Comparison of ENCODE assay signal across 26 mouse cellular contexts in the genomic region with DNA sequence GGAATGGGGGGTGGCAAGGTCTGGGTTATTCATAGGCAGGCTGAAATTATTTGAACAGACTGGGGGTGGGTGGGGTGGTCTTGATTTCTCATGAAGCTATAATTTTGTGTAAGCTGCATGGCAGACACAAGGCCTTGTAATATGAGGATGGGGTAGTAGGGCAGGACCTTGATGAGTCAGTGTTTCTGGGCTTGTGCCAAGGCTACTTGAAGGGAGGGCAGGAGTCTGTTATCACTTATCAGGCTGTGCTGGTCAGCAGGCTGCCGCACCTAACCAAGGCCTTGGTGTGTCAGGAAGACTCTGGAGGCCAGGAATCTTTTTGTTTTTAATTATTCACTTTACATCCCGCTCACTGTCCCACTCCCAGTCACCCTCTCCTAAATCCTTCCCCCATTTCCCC. TPM values are rescaled to one million over a fixed set of nuclear protein-coding genes. Genes with fewer than 3 reads are reported as not detected.
DNase-seq lines count a peak whose midpoint lies in the region; ATAC-seq lines count a peak whose summit lies in the region.
"Had no signal": no experiment of that assay in that cellular context is flagged by ENCODE, and none has a peak within 500 bp of the region (broad histone marks: within the 10 kb centered on the region; RNA-seq: fewer than 3 reads in every experiment).

No protein-coding gene starts in this region.

- no peaks in the 10 kb centered on the region for H3K27me3 ChIP-seq in kidney, embryonic 15.5 days
- H3K27me3 ChIP-seq: embryonic facial prominence, embryonic 15.5 days; forebrain, embryonic 15.5 days; heart, embryonic 12.5 days; hindbrain, embryonic 12.5 days had no signal

- ATAC-seq in kidney, embryonic 15.5 days (replicated peaks; ENCODE audit: low FRiP score): no peak
- ATAC-seq: forebrain, embryonic 15.5 days; hindbrain, embryonic 16.5 days; inflammation-experienced regulatory T-cells, adult 6 months; intestine, postnatal 0 days had no signal

- H3K9ac ChIP-seq in kidney, embryonic 15.5 days: no peak overlapping the region
- H3K9ac ChIP-seq: embryonic facial prominence, embryonic 15.5 days; forebrain, embryonic 15.5 days; heart, embryonic 12.5 days; hindbrain, embryonic 12.5 days had no signal

- no peaks in the 10 kb centered on the region for H3K4me1 ChIP-seq in kidney, embryonic 15.5 days
- H3K4me1 ChIP-seq: embryonic facial prominence, embryonic 15.5 days; forebrain, embryonic 10.5 days; forebrain, embryonic 15.5 days; hindbrain, embryonic 12.5 days had no signal

- H3K27ac ChIP-seq in kidney, embryonic 15.5 days: no peak overlapping the region
- H3K27ac ChIP-seq: embryonic facial prominence, embryonic 15.5 days; forebrain, embryonic 10.5 days; forebrain, embryonic 15.5 days; hindbrain, embryonic 12.5 days had no signal

- no peak overlapping the region for H3K4me2 ChIP-seq in kidney, embryonic 15.5 days
- H3K4me2 ChIP-seq: embryonic facial prominence, embryonic 15.5 days; forebrain, embryonic 15.5 days; heart, embryonic 12.5 days; hindbrain, embryonic 12.5 days had no signal

- no peaks in the 10 kb centered on the region for H3K36me3 ChIP-seq in kidney, embryonic 15.5 days
- H3K36me3 ChIP-seq: embryonic facial prominence, embryonic 15.5 days; forebrain, embryonic 10.5 days; forebrain, embryonic 15.5 days; heart, embryonic 12.5 days; hindbrain, embryonic 12.5 days had no signal

- H3K9me3 ChIP-seq in kidney, embryonic 15.5 days (replicated peaks): no peaks in the 10 kb centered on the region
- H3K9me3 ChIP-seq: embryonic facial prominence, embryonic 15.5 days; forebrain, embryonic 10.5 days; forebrain, embryonic 15.5 days; hindbrain, embryonic 12.5 days had no signal

- 70% methylated on average over 2 of the region's 2 CpGs for WGBS in kidney, embryonic 15.5 days

- H3K4me3 ChIP-seq in kidney, embryonic 15.5 days (replicated peaks): no peak overlapping the region
- H3K4me3 ChIP-seq: embryonic facial prominence, embryonic 15.5 days; erythroblast, embryonic 14.5 days; forebrain, embryonic 10.5 days; forebrain, embryonic 15.5 days; heart, embryonic 12.5 days; hindbrain, embryonic 12.5 days had no signal

- DNase-seq in heart, postnatal 4 days: peak; percentile 43
- no peak for DNase-seq in heart, adult 9 months (ENCODE audit: low spot score in 2 of 2)
- DNase-seq in 3T3-L1 (ENCODE audit: low read depth, low spot score): peak; percentile 44
- peak; percentile 19 to 30 for DNase-seq in adrenal gland, adult 18-20 months (ENCODE audit: low spot score in 2 of 2)
- DNase-seq in adrenal gland, postnatal 14 days: peak; percentile 75
- no peak for DNase-seq in retina, embryonic 14.5 days (ENCODE audit: low spot score)
- no peak for DNase-seq in layer of hippocampus, postnatal 36 days
- DNase-seq: cerebellum, adult 18-20 months; cerebellum, adult 9-11 months; gastrocnemius, postnatal 10 days; heart, postnatal 36 days had no signal

RNA-seq across cellular contexts. Expression of gene Btg1-ps1, which starts 9.9 kb away (rescaled TPM):
- not detected for total RNA-seq in heart, postnatal 4 days (2021)
- total RNA-seq in adrenal gland, adult 18-20 months (2021): not detected
- total RNA-seq in adrenal gland, postnatal 14 days (2021): not detected in 2 replicates
- polyA plus RNA-seq in kidney, embryonic 15.5 days (2015; fragmentation: Nextera tagmentation; extraction: Ambion mirVana): not detected in 2 replicates
- not detected for total RNA-seq in layer of hippocampus, postnatal 36 days (2021)
- total RNA-seq: ES-E14; gastrocnemius, postnatal 10 days; gastrocnemius, postnatal 4 days; heart, adult 18-20 months; heart, postnatal 36 days had no signal
- polyA plus RNA-seq: embryonic facial prominence, embryonic 11.5 days; embryonic facial prominence, embryonic 15.5 days; erythroblast, embryonic 14.5 days; forebrain, embryonic 10.5 days; forebrain, embryonic 15.5 days; heart, embryonic 12.5 days; heart, embryonic 16.5 days; hindbrain, embryonic 12.5 days; hindbrain, embryonic 16.5 days; inflammation-experienced regulatory T-cells, adult 6 months; intestine, postnatal 0 days had no signal

RNA-seq across cellular contexts. Expression of gene Btg1-ps2, which starts 34.2 kb away (rescaled TPM):
- not detected for total RNA-seq in heart, postnatal 4 days (2021)
- not detected for total RNA-seq in adrenal gland, adult 18-20 months (2021)
- total RNA-seq in adrenal gland, postnatal 14 days (2021): not detected in 2 replicates
- polyA plus RNA-seq in kidney, embryonic 15.5 days (2015; fragmentation: Nextera tagmentation; extraction: Ambion mirVana): 0.16 TPM in 1 of 2 replicates, not detected in the other
- not detected for total RNA-seq in layer of hippocampus, postnatal 36 days (2021)
- total RNA-seq: ES-E14; gastrocnemius, postnatal 10 days; gastrocnemius, postnatal 4 days; heart, adult 18-20 months; heart, postnatal 36 days had no signal
- polyA plus RNA-seq: embryonic facial prominence, embryonic 11.5 days; embryonic facial prominence, embryonic 15.5 days; erythroblast, embryonic 14.5 days; forebrain, embryonic 10.5 days; forebrain, embryonic 15.5 days; heart, embryonic 12.5 days; heart, embryonic 16.5 days; hindbrain, embryonic 12.5 days; hindbrain, embryonic 16.5 days; inflammation-experienced regulatory T-cells, adult 6 months; intestine, postnatal 0 days had no signal

RNA-seq across cellular contexts. Expression of gene Rhox10, which starts 57.5 kb away (rescaled TPM):
- total RNA-seq in heart, postnatal 4 days (2021): not detected
- not detected for total RNA-seq in adrenal gland, adult 18-20 months (2021)
- total RNA-seq in adrenal gland, postnatal 14 days (2021): not detected in 2 replicates
- not detected in 2 replicates for polyA plus RNA-seq in kidney, embryonic 15.5 days (2015; fragmentation: Nextera tagmentation; extraction: Ambion mirVana)
- total RNA-seq in layer of hippocampus, postnatal 36 days (2021): not detected
- total RNA-seq: gastrocnemius, postnatal 10 days; gastrocnemius, postnatal 4 days; heart, adult 18-20 months; heart, postnatal 36 days had no signal
- polyA plus RNA-seq: embryonic facial prominence, embryonic 11.5 days; embryonic facial prominence, embryonic 15.5 days; erythroblast, embryonic 14.5 days; forebrain, embryonic 10.5 days; forebrain, embryonic 15.5 days; heart, embryonic 12.5 days; heart, embryonic 16.5 days; hindbrain, embryonic 12.5 days; hindbrain, embryonic 16.5 days; inflammation-experienced regulatory T-cells, adult 6 months; intestine, postnatal 0 days had no signal

Comparison
In these comparisons a context has a peak if more than half of its experiments do, and no peak if none do; other contexts are left out.
1. DNase-seq: peak in heart, postnatal 4 days (single experiment), 3T3-L1 (single experiment), adrenal gland, adult 18-20 months (2 of 2) and adrenal gland, postnatal 14 days (single experiment); none in heart, adult 9 months (0 of 2), retina, embryonic 14.5 days (single experiment) and layer of hippocampus, postnatal 36 days (0 of 2).